Mouse (Mus musculus): ENCODE results near the gene Ccdc70.

GRCm38 (mm10) chr8:22013034-22013707, 43.6 kb downstream of the Ccdc70 start:
- no peak for TF ChIP-seq CTCF (IDR thresholded peaks at IDR 0.05; ENCODE audit: low read depth)
- no peak for TF ChIP-seq EP300 (optimal IDR thresholded peaks at IDR 0.05)
